Mouse (Mus musculus): ENCODE measurements around the gene Me1. TPM values are rescaled to one million over a fixed set of nuclear protein-coding genes. Genes with fewer than 3 reads are reported as not detected.

Gene Me1
- total RNA-seq, 2 experiments from 2014 or later: 62.2 to 67.6 TPM

Other genes with a start within 250 kb of the Me1 start
- gene Ube2cbp, start 231.0 kb downstream of the Me1 start, total RNA-seq (2021): 1 to 10 TPM; 3.7 to 4.7 TPM
- gene Dop1a, start 228.8 kb downstream of the Me1 start, total RNA-seq (2021): 10 to 100 TPM; 57.1 to 64.0 TPM
- 10 to 100 TPM; 16.6 to 16.9 TPM for gene Pgm3, start 124.1 kb downstream of the Me1 start, total RNA-seq (2021)
- 10 to 100 TPM; 24.8 to 27.6 TPM for gene Rwdd2a, start 124.0 kb downstream of the Me1 start, total RNA-seq (2021)
- 1 to 10 TPM; 4.6 to 7.0 TPM for gene Prss35, start 47.7 kb upstream of the Me1 start, total RNA-seq (2021)
- 100 to 1,000 TPM; 390 to 392 TPM for gene Snap91, start 184.7 kb upstream of the Me1 start, total RNA-seq (2021)